Mouse (Mus musculus) testis, adult 2 months (tissue): ENCODE data around the gene Pacsin1.

Experiments
- CTCF ChIP-seq: fragments of 200-500 bp; IDR thresholded peaks from 2 replicates; pipeline ENCODE4 v1.5.1; 2012; ENCODE audit warnings: low read depth, mild to moderate bottlenecking, inconsistent platforms, low read length, moderate library complexity; ENCODE audit not compliant: control insufficient read depth, insufficient read depth, insufficient replicate concordance
- POLR2A ChIP-seq: fragments of 200-500 bp; IDR thresholded peaks from 2 replicates; pipeline ENCODE4 v1.6.1; 2012; ENCODE audit warnings: low read depth, mild to moderate bottlenecking, inconsistent platforms, low read length, moderate library complexity; ENCODE audit not compliant: control insufficient read depth

DNA sequence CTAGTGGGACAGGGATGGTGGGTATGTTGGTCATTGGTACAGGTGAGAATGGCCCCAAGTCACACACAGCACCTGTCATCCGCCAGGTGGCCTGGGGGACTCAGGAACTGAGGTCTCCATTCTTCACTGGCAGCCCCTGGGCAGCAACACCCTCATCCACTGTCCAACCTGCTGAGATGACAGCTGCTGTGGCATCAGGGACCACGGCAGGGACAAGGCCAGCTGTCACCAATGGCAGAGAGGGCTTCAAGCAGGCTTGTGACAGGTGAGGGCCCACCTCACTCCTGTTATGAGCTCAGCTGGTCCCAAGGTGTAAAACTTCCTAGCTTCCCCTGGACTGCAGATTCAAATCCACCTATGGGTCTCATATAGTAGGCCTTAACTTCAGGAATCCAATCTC lies 92.8 kb downstream of the Pacsin1 start:
- TF ChIP-seq POLR2A = no peak
- TF ChIP-seq CTCF = no peak
